Mouse (Mus musculus): ENCODE data around the gene Med26.

DNA sequence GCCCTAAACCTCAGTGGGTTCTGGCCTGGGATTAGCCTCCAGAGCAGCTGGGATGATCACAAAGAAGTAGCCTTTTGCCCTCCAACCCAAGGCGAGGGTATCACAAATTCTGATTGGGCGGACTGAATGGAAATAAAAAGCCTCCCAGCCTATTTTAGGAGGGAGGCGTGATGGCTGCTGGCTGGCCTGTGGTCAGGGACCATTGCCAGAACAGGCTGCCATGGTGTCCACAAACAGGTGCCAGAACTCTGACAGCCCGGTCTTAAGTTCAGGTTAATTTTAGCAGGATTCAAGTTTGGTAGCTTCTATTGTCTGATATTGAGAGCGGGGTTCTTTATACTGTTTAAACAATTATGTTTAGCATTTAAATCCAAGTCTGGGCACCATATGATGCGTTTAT lies 39.7 kb upstream of the Med26 start:
- no peak for TF ChIP-seq CTCF (conservative IDR thresholded peaks at IDR 0.05; ENCODE audit: low read length)
- TF ChIP-seq POU5F1 (IDR thresholded peaks at IDR 0.05; ENCODE audit: borderline replicate concordance, low read length): no peak
- TF ChIP-seq NANOG (IDR thresholded peaks at IDR 0.05; ENCODE audit: borderline replicate concordance, low read length): no peak

Data from E14TG2a.4 (cell line).